Mouse (Mus musculus) WW6 (cell line): ENCODE data around the gene Otub2.

Experiments used
- DNase-seq: peaks from one replicate; pipeline ENCODE4 v3.0.0-alpha.2; 2013; ENCODE audit warnings: low read depth, low spot score

Otub2 gene

GRCm38 (mm10) chr12:103371711-103372110, 16.8 kb upstream of the Otub2 start:
- peak; percentile 33 for DNase-seq

- no peak for DNase-seq
Observed at GRCm38 (mm10) chr12:103373530-103374236, 14.8 kb upstream of the Otub2 start.

GRCm38 (mm10) chr12:103376124-103376523, 12.4 kb upstream of the Otub2 start:
- DNase-seq: no peak

- DNase-seq: no peak
Observed at GRCm38 (mm10) chr12:103376774-103377173, 11.7 kb upstream of the Otub2 start.

- no peak for DNase-seq
Observed at GRCm38 (mm10) chr12:103380226-103380625, 8.3 kb upstream of the Otub2 start.

- DNase-seq: no peak
Observed at GRCm38 (mm10) chr12:103389348-103389727, 856 bp downstream of the Otub2 start.

GRCm38 (mm10) chr12:103389982-103390381, 1.5 kb downstream of the Otub2 start:
- no peak for DNase-seq

- DNase-seq: no peak
Observed at GRCm38 (mm10) chr12:103391098-103391497, 2.6 kb downstream of the Otub2 start.

- no peak for DNase-seq
Observed at GRCm38 (mm10) chr12:103393528-103393927, 5.0 kb downstream of the Otub2 start.

GRCm38 (mm10) chr12:103395486-103396275, 7.2 kb downstream of the Otub2 start:
- DNase-seq: no peak

GRCm38 (mm10) chr12:103396751-103397150, 8.3 kb downstream of the Otub2 start:
- DNase-seq: no peak

- DNase-seq: no peak
Observed at GRCm38 (mm10) chr12:103404131-103404530, 15.6 kb downstream of the Otub2 start.

- DNase-seq: no peak
Observed at GRCm38 (mm10) chr12:103407720-103408119, 19.2 kb downstream of the Otub2 start, which contains the start of gene 9330161L09Rik. 9330161L09Rik (minus strand) TSS chr12:103407820.

- no peak for DNase-seq
Observed at GRCm38 (mm10) chr12:103408144-103408543, 19.7 kb downstream of the Otub2 start.

- no peak for DNase-seq
Observed at GRCm38 (mm10) chr12:103425016-103425728, 36.7 kb downstream of the Otub2 start.

- DNase-seq: peak; percentile 89
Observed at GRCm38 (mm10) chr12:103425729-103426470, 37.4 kb downstream of the Otub2 start, which contains the start of gene Ddx24. Ddx24 (minus strand) TSS chr12:103425830.

GRCm38 (mm10) chr12:103426710-103427109, 38.2 kb downstream of the Otub2 start:
- no peak for DNase-seq

- DNase-seq: no peak
Observed at GRCm38 (mm10) chr12:103433430-103433829, 44.9 kb downstream of the Otub2 start.

GRCm38 (mm10) chr12:103433986-103434731, 45.7 kb downstream of the Otub2 start, which contains the start of gene Ifi27:
Ifi27 (plus strand) TSS chr12:103434211.
- no peak for DNase-seq

GRCm38 (mm10) chr12:103434861-103435260, 46.4 kb downstream of the Otub2 start:
- no peak for DNase-seq

GRCm38 (mm10) chr12:103437601-103438000, 49.1 kb downstream of the Otub2 start:
- DNase-seq: no peak
